Mouse (Mus musculus): ENCODE measurements around the gene Cyp1a2. TPM values are rescaled to one million over a fixed set of nuclear protein-coding genes. Genes with fewer than 3 reads are reported as not detected.
A peak's percentile ranks its signal among the peaks of the same experiment; 100 is the strongest.

The Cyp1a2 gene
- polyA plus RNA-seq, 1 experiment from 2014 or later = not detected

GRCm38 (mm10) chr9:57653283-57653682 lies 30.2 kb downstream of the Cyp1a2 start, which contains the start of gene Csk:
Gene Csk, minus strand, starts transcription at chr9:57653631.
- no peak within 1 kb of the TSS for H3K4me3 ChIP-seq (replicated peaks; ENCODE audit: low read length)
- ATAC-seq (ENCODE audit: low FRiP score) = no peak
- peaks cover 7% of the 10 kb centered on the region for H3K4me1 ChIP-seq (replicated peaks; ENCODE audit: control insufficient read depth, insufficient read depth, low read length)
- peak within 1 kb of the TSS; percentile 18; the same call in 1 of the 2 replicates for H3K9ac ChIP-seq
- H3K27me3 ChIP-seq (ENCODE audit: control insufficient read depth, insufficient read depth, low read length) = no peaks in the 10 kb centered on the region
- no peak within 1 kb of the TSS for H3K4me2 ChIP-seq (replicated peaks)
- H3K36me3 ChIP-seq (replicated peaks; ENCODE audit: control insufficient read depth, insufficient read depth) = no peaks in the 10 kb centered on the region
- H3K27ac ChIP-seq = no peak within 1 kb of the TSS
- WGBS = 49% methylated on average over 5 of the region's 5 CpGs
- H3K9me3 ChIP-seq (ENCODE audit: control insufficient read depth, low read length) = no peaks in the 10 kb centered on the region
- no peak for DNase-seq (ENCODE audit: low spot score)

GRCm38 (mm10) chr9:57652855-57653254 lies 30.6 kb downstream of the Cyp1a2 start:
- peak overlapping the region; percentile 18; the same call in 1 of the 2 replicates for H3K9ac ChIP-seq
- H3K4me2 ChIP-seq (replicated peaks) = no peak overlapping the region
- ATAC-seq (ENCODE audit: low FRiP score) (no peak), DNase-seq (ENCODE audit: low spot score) (no peak)
- no peaks in the 10 kb centered on the region for H3K36me3 ChIP-seq (replicated peaks; ENCODE audit: control insufficient read depth, insufficient read depth)
- no peak overlapping the region for H3K4me3 ChIP-seq (replicated peaks; ENCODE audit: low read length)
- no peaks in the 10 kb centered on the region for H3K27me3 ChIP-seq (ENCODE audit: control insufficient read depth, insufficient read depth, low read length)
- no peaks in the 10 kb centered on the region for H3K9me3 ChIP-seq (ENCODE audit: control insufficient read depth, low read length)
- peaks cover 7% of the 10 kb centered on the region for H3K4me1 ChIP-seq (replicated peaks; ENCODE audit: control insufficient read depth, insufficient read depth, low read length)
- 9% methylated on average over 3 of the region's 3 CpGs for WGBS
- H3K27ac ChIP-seq = no peak overlapping the region

- H3K4me3 ChIP-seq (replicated peaks; ENCODE audit: low read length) = no peak overlapping the region
- no peak overlapping the region for H3K27ac ChIP-seq
- H3K9ac ChIP-seq = no peak overlapping the region
- H3K27me3 ChIP-seq (ENCODE audit: control insufficient read depth, insufficient read depth, low read length) = no peaks in the 10 kb centered on the region
- 66% methylated on average over 9 of the region's 9 CpGs for WGBS
- no peaks in the 10 kb centered on the region for H3K36me3 ChIP-seq (replicated peaks; ENCODE audit: control insufficient read depth, insufficient read depth)
- H3K4me1 ChIP-seq (replicated peaks; ENCODE audit: control insufficient read depth, insufficient read depth, low read length) = peaks cover 7% of the 10 kb centered on the region
- no peak for ATAC-seq (ENCODE audit: low FRiP score)
- H3K9me3 ChIP-seq (ENCODE audit: control insufficient read depth, low read length) = no peaks in the 10 kb centered on the region
- DNase-seq (ENCODE audit: low spot score) = no peak
- H3K4me2 ChIP-seq (replicated peaks) = no peak overlapping the region
These were observed 31.2 kb downstream of the Cyp1a2 start for GRCm38 (mm10) chr9:57652351-57652750.

GRCm38 (mm10) chr9:57650786-57651311 lies 32.7 kb downstream of the Cyp1a2 start:
- ATAC-seq (ENCODE audit: low FRiP score) = no peak
- no peak for DNase-seq (ENCODE audit: low spot score)
- WGBS = 42% methylated on average over 6 of the region's 6 CpGs
- Histone ChIP-seq H3K9me3 (ENCODE audit: control insufficient read depth, low read length) (no peaks in the 10 kb centered on the region), H3K9ac (0 out of 2 replicates have a peak overlapping the region, but pooled peaks have one; percentile 10), H3K27ac (no peak overlapping the region), H3K4me1 (replicated peaks; ENCODE audit: control insufficient read depth, insufficient read depth, low read length) (peaks cover 7% of the 10 kb centered on the region), H3K27me3 (ENCODE audit: control insufficient read depth, insufficient read depth, low read length) (no peaks in the 10 kb centered on the region), H3K4me3 (replicated peaks; ENCODE audit: low read length) (no peak overlapping the region), H3K4me2 (replicated peaks) (no peak overlapping the region), H3K36me3 (replicated peaks; ENCODE audit: control insufficient read depth, insufficient read depth) (no peaks in the 10 kb centered on the region)

- ATAC-seq (ENCODE audit: low FRiP score) = no peak
- H3K27ac ChIP-seq = no peak overlapping the region
These were observed 33.2 kb downstream of the Cyp1a2 start for GRCm38 (mm10) chr9:57650130-57650785.

GRCm38 (mm10) chr9:57647286-57648108 lies 36.0 kb downstream of the Cyp1a2 start:
- 82% methylated on average over 4 of the region's 4 CpGs for WGBS

More at GRCm38 (mm10) chr9:57650130-57650785, 33.2 kb downstream of the Cyp1a2 start:
- no peaks in the 10 kb centered on the region for H3K27me3 ChIP-seq (ENCODE audit: control insufficient read depth, insufficient read depth, low read length)
- no peaks in the 10 kb centered on the region for H3K9me3 ChIP-seq (ENCODE audit: control insufficient read depth, low read length)
- no peak overlapping the region for H3K4me3 ChIP-seq (replicated peaks; ENCODE audit: low read length)
- H3K36me3 ChIP-seq (replicated peaks; ENCODE audit: control insufficient read depth, insufficient read depth) = no peaks in the 10 kb centered on the region
- no peak for DNase-seq (ENCODE audit: low spot score)
- 92% methylated on average over 6 of the region's 6 CpGs for WGBS
- no peak overlapping the region for H3K4me2 ChIP-seq (replicated peaks)
- peaks cover 7% of the 10 kb centered on the region for H3K4me1 ChIP-seq (replicated peaks; ENCODE audit: control insufficient read depth, insufficient read depth, low read length)
- H3K9ac ChIP-seq = no peak overlapping the region

GRCm38 (mm10) chr9:57646551-57647103 lies 36.9 kb downstream of the Cyp1a2 start:
- ATAC-seq (ENCODE audit: low FRiP score) (no peak), DNase-seq (ENCODE audit: low spot score) (no peak)
- Histone ChIP-seq H3K4me3 (replicated peaks; ENCODE audit: low read length) (no peak overlapping the region), H3K4me2 (replicated peaks) (no peak overlapping the region), H3K36me3 (replicated peaks; ENCODE audit: control insufficient read depth, insufficient read depth) (peaks cover 11% of the 10 kb centered on the region), H3K9ac (no peak overlapping the region), H3K27ac (no peak overlapping the region), H3K4me1 (replicated peaks; ENCODE audit: control insufficient read depth, insufficient read depth, low read length) (peaks cover 33% of the 10 kb centered on the region), H3K9me3 (ENCODE audit: control insufficient read depth, low read length) (no peaks in the 10 kb centered on the region), H3K27me3 (ENCODE audit: control insufficient read depth, insufficient read depth, low read length) (no peaks in the 10 kb centered on the region)
- WGBS = 76% methylated on average over 12 of the region's 12 CpGs

More at GRCm38 (mm10) chr9:57647286-57648108, 36.0 kb downstream of the Cyp1a2 start:
- DNase-seq (ENCODE audit: low spot score) (no peak), ATAC-seq (ENCODE audit: low FRiP score) (no peak)
- Histone ChIP-seq H3K27me3 (ENCODE audit: control insufficient read depth, insufficient read depth, low read length) (no peaks in the 10 kb centered on the region), H3K27ac (no peak overlapping the region), H3K36me3 (replicated peaks; ENCODE audit: control insufficient read depth, insufficient read depth) (0 out of 2 replicates have a peak, but pooled peaks cover 6% of the 10 kb centered on the region), H3K4me3 (replicated peaks; ENCODE audit: low read length) (no peak overlapping the region), H3K9me3 (ENCODE audit: control insufficient read depth, low read length) (no peaks in the 10 kb centered on the region), H3K9ac (no peak overlapping the region), H3K4me2 (replicated peaks) (no peak overlapping the region), H3K4me1 (replicated peaks; ENCODE audit: control insufficient read depth, insufficient read depth, low read length) (peaks cover 24% of the 10 kb centered on the region)

GRCm38 (mm10) chr9:57644944-57645893 lies 38.3 kb downstream of the Cyp1a2 start:
- H3K27ac ChIP-seq = peak overlapping the region; percentile 92
- peak overlapping the region; percentile 71 for H3K4me3 ChIP-seq (replicated peaks; ENCODE audit: low read length)
- peak; percentile 94 for DNase-seq (ENCODE audit: low spot score)
- H3K9me3 ChIP-seq (ENCODE audit: control insufficient read depth, low read length) = no peaks in the 10 kb centered on the region
- 0% methylated on average over 75 of the region's 85 CpGs for WGBS
- peak; percentile 82 for ATAC-seq (ENCODE audit: low FRiP score)
- peaks cover 15% of the 10 kb centered on the region for H3K36me3 ChIP-seq (replicated peaks; ENCODE audit: control insufficient read depth, insufficient read depth)
- H3K4me2 ChIP-seq (replicated peaks) = peak overlapping the region; percentile 93
- H3K4me1 ChIP-seq (replicated peaks; ENCODE audit: control insufficient read depth, insufficient read depth, low read length) = peaks cover 42% of the 10 kb centered on the region
- peak overlapping the region; percentile 96 for H3K9ac ChIP-seq
- H3K27me3 ChIP-seq (ENCODE audit: control insufficient read depth, insufficient read depth, low read length) = no peaks in the 10 kb centered on the region
